In the genomic region with DNA sequence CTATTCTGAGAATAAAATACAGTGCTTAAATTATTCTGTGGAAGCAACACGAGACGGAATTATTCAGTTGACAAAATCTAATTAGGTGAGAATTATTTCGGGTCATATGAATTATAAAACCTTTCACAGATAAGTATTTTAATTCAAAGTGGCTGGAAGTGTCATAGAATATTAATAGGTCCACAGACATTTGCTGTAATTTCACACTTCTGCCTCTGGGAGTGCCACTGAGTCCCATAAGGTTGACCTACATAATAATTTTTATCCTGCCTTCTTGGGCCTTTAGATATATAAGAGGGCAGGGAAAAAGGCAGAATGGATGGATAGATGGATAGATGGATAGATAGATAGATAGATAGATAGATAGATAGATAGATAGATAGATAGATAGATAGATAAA, we compare ENCODE assay signal across 23 mouse cellular contexts.
A peak's percentile ranks its signal among the peaks of the same experiment; 100 is the strongest.
DNase-seq lines count a peak whose midpoint lies in the region; ATAC-seq and TF ChIP-seq lines count a peak whose summit lies in the region.
"Had no signal": no experiment of that assay in that cellular context is flagged by ENCODE, and none has a peak within 500 bp of the region (broad histone marks: within the 10 kb centered on the region; RNA-seq: fewer than 3 reads in every experiment).

No protein-coding gene starts in this region.

- no peaks in the 10 kb centered on the region for H3K4me1 ChIP-seq in intestine, postnatal 0 days (replicated peaks; ENCODE audit: control insufficient read depth, insufficient read depth, low read length)
- H3K4me1 ChIP-seq in intestine, embryonic 15.5 days (replicated peaks) = no peaks in the 10 kb centered on the region
- H3K4me1 ChIP-seq in midbrain, embryonic 11.5 days (ENCODE audit: control insufficient read depth, insufficient read depth, low read length) = peaks cover 4% of the 10 kb centered on the region
- peaks cover 40% of the 10 kb centered on the region for H3K4me1 ChIP-seq in midbrain, embryonic 10.5 days
- H3K4me1 ChIP-seq: heart, embryonic 15.5 days had no signal

- 85% methylated on average over 3 of the region's 3 CpGs for WGBS in intestine, postnatal 0 days
- WGBS in intestine, embryonic 15.5 days = 89% methylated on average over 3 of the region's 3 CpGs
- 84% methylated on average over 3 of the region's 3 CpGs for WGBS in midbrain, embryonic 11.5 days
- 86% methylated on average over 3 of the region's 3 CpGs for WGBS in midbrain, embryonic 10.5 days

- no peak overlapping the region for H3K9ac ChIP-seq in intestine, postnatal 0 days (ENCODE audit: low read depth, low read length)
- H3K9ac ChIP-seq in intestine, embryonic 15.5 days = no peak overlapping the region
- no peak overlapping the region for H3K9ac ChIP-seq in midbrain, embryonic 11.5 days (ENCODE audit: low read length)
- H3K9ac ChIP-seq: embryonic facial prominence, embryonic 12.5 days; heart, embryonic 15.5 days; limb, embryonic 13.5 days; liver, embryonic 14.5 days had no signal

- peak; percentile 51 for DNase-seq in midbrain, embryonic 11.5 days (ENCODE audit: low spot score, missing footprints)
- DNase-seq in midbrain, embryonic 10.5 days (ENCODE audit: low spot score) = no peak
- DNase-seq in frontal cortex, postnatal 14 days (ENCODE audit: low spot score in 2 of 2) = no peak
- no peak for DNase-seq in layer of hippocampus, postnatal 36 days
- DNase-seq: adrenal gland, adult 8-10 months; cerebellum, adult 9-11 months; gastrocnemius, postnatal 10 days; heart, adult 18-20 months; kidney, adult 2 months; kidney, postnatal 14 days; lung, postnatal 14 days; right cerebral cortex, postnatal 25 days; thymus, adult 18-20 months had no signal

- TF ChIP-seq CTCF in intestine, postnatal 0 days (IDR thresholded peaks at IDR 0.05; ENCODE audit: low read depth) = peak; percentile 50

- H3K4me3 ChIP-seq in intestine, postnatal 0 days (ENCODE audit: low read depth, low read length) = no peak overlapping the region
- H3K4me3 ChIP-seq in intestine, embryonic 15.5 days (replicated peaks) = no peak overlapping the region
- H3K4me3 ChIP-seq in midbrain, embryonic 11.5 days (ENCODE audit: low read depth, low read length) = no peak overlapping the region
- H3K4me3 ChIP-seq in midbrain, embryonic 10.5 days = no peak overlapping the region
- H3K4me3 ChIP-seq: embryonic facial prominence, embryonic 12.5 days; erythroblast, embryonic 14.5 days; heart, embryonic 15.5 days; limb, embryonic 13.5 days; myocyte had no signal

- no peak overlapping the region for H3K27ac ChIP-seq in intestine, postnatal 0 days (ENCODE audit: low read depth, low read length)
- no peak overlapping the region for H3K27ac ChIP-seq in intestine, embryonic 15.5 days
- no peak overlapping the region for H3K27ac ChIP-seq in midbrain, embryonic 11.5 days (ENCODE audit: low read depth, low read length)
- no peak overlapping the region for H3K27ac ChIP-seq in midbrain, embryonic 10.5 days (replicated peaks)
- H3K27ac ChIP-seq: embryonic facial prominence, embryonic 12.5 days; heart, embryonic 15.5 days; limb, embryonic 13.5 days; liver, embryonic 14.5 days had no signal

- no peaks in the 10 kb centered on the region for H3K27me3 ChIP-seq in intestine, postnatal 0 days (replicated peaks; ENCODE audit: control insufficient read depth, insufficient read depth, low read length)
- H3K27me3 ChIP-seq in intestine, embryonic 15.5 days (replicated peaks) = no peaks in the 10 kb centered on the region
- H3K27me3 ChIP-seq in midbrain, embryonic 11.5 days (ENCODE audit: control insufficient read depth, insufficient read depth, low read length) = no peaks in the 10 kb centered on the region
- H3K27me3 ChIP-seq in midbrain, embryonic 10.5 days (ENCODE audit: low read depth, poor library complexity, severe bottlenecking) = peaks cover 11% of the 10 kb centered on the region
- H3K27me3 ChIP-seq: embryonic facial prominence, embryonic 12.5 days; heart, embryonic 15.5 days; limb, embryonic 13.5 days; Patski had no signal

- H3K4me2 ChIP-seq in intestine, postnatal 0 days (replicated peaks; ENCODE audit: low read depth) = no peak overlapping the region
- no peak overlapping the region for H3K4me2 ChIP-seq in intestine, embryonic 15.5 days (replicated peaks)
- H3K4me2 ChIP-seq in midbrain, embryonic 11.5 days = no peak overlapping the region
- H3K4me2 ChIP-seq: embryonic facial prominence, embryonic 12.5 days; heart, embryonic 15.5 days; limb, embryonic 13.5 days had no signal

- H3K9me3 ChIP-seq in intestine, postnatal 0 days (ENCODE audit: control insufficient read depth) = no peaks in the 10 kb centered on the region
- no peaks in the 10 kb centered on the region for H3K9me3 ChIP-seq in intestine, embryonic 15.5 days
- H3K9me3 ChIP-seq in midbrain, embryonic 11.5 days (ENCODE audit: control insufficient read depth, low read length) = no peaks in the 10 kb centered on the region
- no peaks in the 10 kb centered on the region for H3K9me3 ChIP-seq in midbrain, embryonic 10.5 days (replicated peaks)
- H3K9me3 ChIP-seq: embryonic facial prominence, embryonic 12.5 days; heart, embryonic 15.5 days; limb, embryonic 13.5 days had no signal

- H3K36me3 ChIP-seq in intestine, postnatal 0 days (ENCODE audit: control insufficient read depth, insufficient read depth) = no peaks in the 10 kb centered on the region
- H3K36me3 ChIP-seq in intestine, embryonic 15.5 days = no peaks in the 10 kb centered on the region
- no peaks in the 10 kb centered on the region for H3K36me3 ChIP-seq in midbrain, embryonic 11.5 days (ENCODE audit: control insufficient read depth, insufficient read depth, low read length)
- no peaks in the 10 kb centered on the region for H3K36me3 ChIP-seq in midbrain, embryonic 10.5 days
- H3K36me3 ChIP-seq: embryonic facial prominence, embryonic 12.5 days; heart, embryonic 15.5 days; limb, embryonic 13.5 days had no signal

- no peak for ATAC-seq in intestine, postnatal 0 days
- no peak for ATAC-seq in intestine, embryonic 15.5 days
- ATAC-seq in midbrain, embryonic 11.5 days (ENCODE audit: low FRiP score) = no peak
- ATAC-seq in common myeloid progenitor, adult 5-6 weeks (replicated peaks; ENCODE audit: low read depth, poor library complexity, severe bottlenecking) = peak; percentile 71; the same call in 1 of the 2 replicates
- ATAC-seq: Patski had no signal
